Mouse (Mus musculus): ENCODE data around the gene Wfdc1. TPM values are rescaled to one million over a fixed set of nuclear protein-coding genes. Genes with fewer than 3 reads are reported as not detected.

Gene Wfdc1
- polyA plus RNA-seq, 1 experiment: 7.4 TPM

- no peak overlapping the region for H3K4me3 ChIP-seq (ENCODE audit: control insufficient read depth, insufficient read depth, low read length)
- no peaks in the 10 kb centered on the region for H3K27me3 ChIP-seq (ENCODE audit: control insufficient read depth, insufficient read depth, low read length)
- no peaks in the 10 kb centered on the region for H3K4me1 ChIP-seq (replicated peaks; ENCODE audit: control insufficient read depth, insufficient read depth, low read length)
- H3K27ac ChIP-seq (ENCODE audit: control insufficient read depth, insufficient read depth, low read length): no peak overlapping the region
- DNase-seq: no peak
- TF ChIP-seq POLR2A (IDR thresholded peaks at IDR 0.05; ENCODE audit: control insufficient read depth, extremely low read depth, insufficient read depth, low read length, poor library complexity) (no peak), CTCF (IDR thresholded peaks at IDR 0.05; ENCODE audit: borderline replicate concordance, control insufficient read depth, extremely low read depth, insufficient read depth, low read length, poor library complexity) (no peak)
- no peaks in the 10 kb centered on the region for H3K36me3 ChIP-seq (ENCODE audit: control insufficient read depth, insufficient read depth, low read length)
- WGBS: 66% methylated on average over 4 of the region's 4 CpGs
Observed at GRCm38 (mm10) chr8:119622555-119622954, 43.6 kb upstream of the Wfdc1 start.

DNA sequence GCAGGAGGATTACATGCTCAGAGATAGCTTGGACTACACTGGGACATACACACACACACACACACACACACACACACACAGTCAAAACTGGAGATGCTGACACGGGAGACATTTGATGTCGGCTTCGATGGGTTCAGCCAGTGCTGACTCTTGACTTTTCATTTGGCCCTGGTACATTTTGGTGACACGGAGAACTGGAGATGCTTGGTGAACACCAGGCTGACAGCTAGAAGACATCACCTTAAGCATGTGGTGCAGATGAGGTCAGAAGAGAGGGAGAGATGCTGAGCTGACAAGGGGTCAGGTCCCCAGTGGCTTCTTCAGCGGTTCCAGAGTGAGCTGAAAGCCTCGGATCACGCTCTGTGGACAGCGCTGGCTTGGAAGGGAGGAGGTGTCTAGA, 43.1 kb upstream of the Wfdc1 start:
- Histone ChIP-seq H3K27me3 (ENCODE audit: control insufficient read depth, insufficient read depth, low read length) (no peaks in the 10 kb centered on the region), H3K27ac (ENCODE audit: control insufficient read depth, insufficient read depth, low read length) (no peak overlapping the region), H3K36me3 (ENCODE audit: control insufficient read depth, insufficient read depth, low read length) (no peaks in the 10 kb centered on the region), H3K4me1 (replicated peaks; ENCODE audit: control insufficient read depth, insufficient read depth, low read length) (no peaks in the 10 kb centered on the region), H3K4me3 (ENCODE audit: control insufficient read depth, insufficient read depth, low read length) (no peak overlapping the region)
- WGBS: 87% methylated on average over 8 of the region's 8 CpGs
- no peak for DNase-seq
- TF ChIP-seq CTCF (IDR thresholded peaks at IDR 0.05; ENCODE audit: borderline replicate concordance, control insufficient read depth, extremely low read depth, insufficient read depth, low read length, poor library complexity): no peak
- TF ChIP-seq POLR2A (IDR thresholded peaks at IDR 0.05; ENCODE audit: control insufficient read depth, extremely low read depth, insufficient read depth, low read length, poor library complexity): no peak

DNA sequence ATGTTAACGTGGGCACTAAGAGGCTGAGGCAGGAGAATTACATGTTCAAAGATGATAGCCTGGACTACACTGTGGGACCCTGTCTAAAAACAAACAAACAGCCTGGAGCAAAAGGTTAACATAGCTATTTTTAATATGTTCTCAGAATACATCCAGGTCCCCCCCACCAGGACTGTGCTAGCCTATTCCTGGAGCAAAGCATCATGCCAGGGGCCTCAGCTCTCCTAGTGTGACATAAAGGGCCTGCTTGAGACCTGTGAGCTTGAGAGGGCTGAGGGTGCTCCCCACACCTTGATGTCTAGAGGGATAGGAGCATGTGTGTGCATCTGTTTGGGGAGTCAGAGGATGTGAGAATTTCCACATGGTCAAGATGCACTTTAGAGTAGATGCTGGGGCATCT, 42.4 kb upstream of the Wfdc1 start:
- Histone ChIP-seq H3K4me3 (ENCODE audit: control insufficient read depth, insufficient read depth, low read length) (no peak overlapping the region), H3K27me3 (ENCODE audit: control insufficient read depth, insufficient read depth, low read length) (no peaks in the 10 kb centered on the region), H3K36me3 (ENCODE audit: control insufficient read depth, insufficient read depth, low read length) (no peaks in the 10 kb centered on the region), H3K4me1 (replicated peaks; ENCODE audit: control insufficient read depth, insufficient read depth, low read length) (no peaks in the 10 kb centered on the region), H3K27ac (ENCODE audit: control insufficient read depth, insufficient read depth, low read length) (no peak overlapping the region)
- WGBS: 95% methylated on average over 1 of the region's 1 CpGs
- no peak for DNase-seq
- TF ChIP-seq CTCF (IDR thresholded peaks at IDR 0.05; ENCODE audit: borderline replicate concordance, control insufficient read depth, extremely low read depth, insufficient read depth, low read length, poor library complexity) (no peak), POLR2A (IDR thresholded peaks at IDR 0.05; ENCODE audit: control insufficient read depth, extremely low read depth, insufficient read depth, low read length, poor library complexity) (no peak)

GRCm38 (mm10) chr8:119624916-119625315, 41.2 kb upstream of the Wfdc1 start:
- no peaks in the 10 kb centered on the region for H3K27me3 ChIP-seq (ENCODE audit: control insufficient read depth, insufficient read depth, low read length)
- WGBS: 93% methylated on average over 7 of the region's 7 CpGs
- H3K36me3 ChIP-seq (ENCODE audit: control insufficient read depth, insufficient read depth, low read length): no peaks in the 10 kb centered on the region
- H3K4me3 ChIP-seq (ENCODE audit: control insufficient read depth, insufficient read depth, low read length): no peak overlapping the region
- no peaks in the 10 kb centered on the region for H3K4me1 ChIP-seq (replicated peaks; ENCODE audit: control insufficient read depth, insufficient read depth, low read length)
- no peak for TF ChIP-seq POLR2A (IDR thresholded peaks at IDR 0.05; ENCODE audit: control insufficient read depth, extremely low read depth, insufficient read depth, low read length, poor library complexity)
- TF ChIP-seq CTCF (IDR thresholded peaks at IDR 0.05; ENCODE audit: borderline replicate concordance, control insufficient read depth, extremely low read depth, insufficient read depth, low read length, poor library complexity): no peak
- no peak overlapping the region for H3K27ac ChIP-seq (ENCODE audit: control insufficient read depth, insufficient read depth, low read length)
- no peak for DNase-seq

GRCm38 (mm10) chr8:119625788-119626187, 40.4 kb upstream of the Wfdc1 start:
- TF ChIP-seq CTCF (IDR thresholded peaks at IDR 0.05; ENCODE audit: borderline replicate concordance, control insufficient read depth, extremely low read depth, insufficient read depth, low read length, poor library complexity) (no peak), POLR2A (IDR thresholded peaks at IDR 0.05; ENCODE audit: control insufficient read depth, extremely low read depth, insufficient read depth, low read length, poor library complexity) (no peak)
- H3K36me3 ChIP-seq (ENCODE audit: control insufficient read depth, insufficient read depth, low read length): no peaks in the 10 kb centered on the region
- H3K4me3 ChIP-seq (ENCODE audit: control insufficient read depth, insufficient read depth, low read length): no peak overlapping the region
- H3K27ac ChIP-seq (ENCODE audit: control insufficient read depth, insufficient read depth, low read length): no peak overlapping the region
- 93% methylated on average over 22 of the region's 22 CpGs for WGBS
- no peaks in the 10 kb centered on the region for H3K27me3 ChIP-seq (ENCODE audit: control insufficient read depth, insufficient read depth, low read length)
- no peak for DNase-seq
- no peaks in the 10 kb centered on the region for H3K4me1 ChIP-seq (replicated peaks; ENCODE audit: control insufficient read depth, insufficient read depth, low read length)

- H3K27ac ChIP-seq (ENCODE audit: control insufficient read depth, insufficient read depth, low read length): no peak overlapping the region
- DNase-seq: no peak
- H3K4me3 ChIP-seq (ENCODE audit: control insufficient read depth, insufficient read depth, low read length): no peak overlapping the region
- H3K36me3 ChIP-seq (ENCODE audit: control insufficient read depth, insufficient read depth, low read length): no peaks in the 10 kb centered on the region
- H3K4me1 ChIP-seq (replicated peaks; ENCODE audit: control insufficient read depth, insufficient read depth, low read length): no peaks in the 10 kb centered on the region
- no peak for TF ChIP-seq POLR2A (IDR thresholded peaks at IDR 0.05; ENCODE audit: control insufficient read depth, extremely low read depth, insufficient read depth, low read length, poor library complexity)
- TF ChIP-seq CTCF (IDR thresholded peaks at IDR 0.05; ENCODE audit: borderline replicate concordance, control insufficient read depth, extremely low read depth, insufficient read depth, low read length, poor library complexity): no peak
- no peaks in the 10 kb centered on the region for H3K27me3 ChIP-seq (ENCODE audit: control insufficient read depth, insufficient read depth, low read length)
- 98% methylated on average over 7 of the region's 7 CpGs for WGBS
Observed at GRCm38 (mm10) chr8:119627199-119627598, 39.0 kb upstream of the Wfdc1 start.

Data from thymus, adult 2 months (tissue).